8 mouse cellular contexts compared by ENCODE assay signal in genomic region chr4:84674318-84675170, GRCm38 (mm10). TPM values are rescaled to one million over a fixed set of nuclear protein-coding genes. Genes with fewer than 3 reads are reported as not detected.
DNase-seq lines count a peak whose midpoint lies in the region; ATAC-seq and TF ChIP-seq lines count a peak whose summit lies in the region.

No protein-coding gene starts in this region.

- WGBS in cerebellum, adult 2 months, result under 1% methylated on average over 100 of the region's 104 CpGs
- WGBS in forebrain, embryonic 14.5 days, result under 1% methylated on average over 63 of the region's 104 CpGs
- WGBS in hindbrain, embryonic 12.5 days, result under 1% methylated on average over 83 of the region's 104 CpGs
- WGBS in limb, embryonic 15.5 days, result under 1% methylated on average over 100 of the region's 104 CpGs

- no peak overlapping the region for H3K27ac ChIP-seq in cerebellum, adult 2 months (ENCODE audit: insufficient read depth, low read length)
- no peak overlapping the region for H3K27ac ChIP-seq in forebrain, embryonic 14.5 days (ENCODE audit: low read depth, low read length)
- peak overlapping the region; percentile 70 for H3K27ac ChIP-seq in hindbrain, embryonic 12.5 days
- peak overlapping the region; percentile 95 for H3K27ac ChIP-seq in limb, embryonic 15.5 days

- peaks cover 46% of the 10 kb centered on the region for H3K79me2 ChIP-seq in myocyte (ENCODE audit: control insufficient read depth, insufficient read depth)

- TF ChIP-seq CTCF in cerebellum, adult 2 months (IDR thresholded peaks at IDR 0.05; ENCODE audit: borderline replicate concordance, insufficient read depth, low read depth, low read length), result no peak

- H3K9me3 ChIP-seq in forebrain, embryonic 14.5 days (replicated peaks; ENCODE audit: control insufficient read depth, low read length), result no peaks in the 10 kb centered on the region
- H3K9me3 ChIP-seq in hindbrain, embryonic 12.5 days (replicated peaks), result no peaks in the 10 kb centered on the region
- H3K9me3 ChIP-seq in limb, embryonic 15.5 days, result no peaks in the 10 kb centered on the region

- H3K4me3 ChIP-seq in cerebellum, adult 2 months (replicated peaks; ENCODE audit: insufficient read depth, low read depth, low read length), result peak overlapping the region; percentile 52
- H3K4me3 ChIP-seq in forebrain, embryonic 14.5 days (ENCODE audit: low read depth, low read length), result peak overlapping the region; percentile 61
- peak overlapping the region; percentile 65 for H3K4me3 ChIP-seq in hindbrain, embryonic 12.5 days
- peak overlapping the region; percentile 76 for H3K4me3 ChIP-seq in limb, embryonic 15.5 days
- H3K4me3 ChIP-seq in myocyte, result peak overlapping the region; percentile 52

- H3ac ChIP-seq in myocyte (ENCODE audit: control insufficient read depth, insufficient read length), result peak overlapping the region; percentile 46

- TF ChIP-seq POLR2A in cerebellum, adult 2 months (IDR thresholded peaks at IDR 0.05; ENCODE audit: borderline replicate concordance, insufficient read depth, low read length), result no peak
- peak; percentile 63 for TF ChIP-seq POLR2A in myocyte (IDR thresholded peaks at IDR 0.05; ENCODE audit: insufficient read length, low read depth)

- DNase-seq in cerebellum, adult 2 months, result peak; percentile 8 to 16
- DNase-seq in cerebellum, adult 9-11 months, result no peak
- peak; percentile 80 for DNase-seq in ZHBTc4 (ENCODE audit: low read depth, low spot score)
- peak; percentile 63 for DNase-seq in forebrain, embryonic 14.5 days (ENCODE audit: low spot score)
- no peak for DNase-seq in spleen, postnatal 36 days (ENCODE audit: low spot score in 2 of 2)

- H3K4me1 ChIP-seq in cerebellum, adult 2 months (ENCODE audit: control insufficient read depth, insufficient read depth, low read length), result no peaks in the 10 kb centered on the region
- peaks cover 9% of the 10 kb centered on the region; the same call in 1 of the 2 replicates for H3K4me1 ChIP-seq in forebrain, embryonic 14.5 days (ENCODE audit: control insufficient read depth, insufficient read depth, low read length)
- peaks cover 19% of the 10 kb centered on the region for H3K4me1 ChIP-seq in hindbrain, embryonic 12.5 days
- H3K4me1 ChIP-seq in limb, embryonic 15.5 days, result peaks cover 12% of the 10 kb centered on the region; the same call in 1 of the 2 replicates

- H3K4me2 ChIP-seq in forebrain, embryonic 14.5 days (ENCODE audit: low read length), result peak overlapping the region; percentile 99
- H3K4me2 ChIP-seq in hindbrain, embryonic 12.5 days (replicated peaks), result peak overlapping the region; percentile 96
- H3K4me2 ChIP-seq in limb, embryonic 15.5 days, result peak overlapping the region; percentile 83
- H3K4me2 ChIP-seq in myocyte (ENCODE audit: low read depth), result peak overlapping the region; percentile 73

- H3K9ac ChIP-seq in forebrain, embryonic 14.5 days (ENCODE audit: low read length), result peak overlapping the region; percentile 55
- H3K9ac ChIP-seq in hindbrain, embryonic 12.5 days, result peak overlapping the region; percentile 60
- H3K9ac ChIP-seq in limb, embryonic 15.5 days, result peak overlapping the region; percentile 82

- H3K27me3 ChIP-seq in cerebellum, adult 2 months (ENCODE audit: control insufficient read depth, insufficient read depth, low read length), result peaks cover 9% of the 10 kb centered on the region; the same call in 1 of the 2 replicates
- H3K27me3 ChIP-seq in forebrain, embryonic 14.5 days (replicated peaks; ENCODE audit: control insufficient read depth, insufficient read depth, low read length), result peaks cover 58% of the 10 kb centered on the region
- H3K27me3 ChIP-seq in hindbrain, embryonic 12.5 days, result peaks cover 70% of the 10 kb centered on the region
- H3K27me3 ChIP-seq in limb, embryonic 15.5 days, result no peaks in the 10 kb centered on the region
- no peaks in the 10 kb centered on the region for H3K27me3 ChIP-seq in myocyte (ENCODE audit: control insufficient read depth, insufficient read depth, insufficient read length)

- ATAC-seq in forebrain, embryonic 14.5 days, result peak; percentile 78
- peak; percentile 85 for ATAC-seq in hindbrain, embryonic 12.5 days (ENCODE audit: low FRiP score)
- peak; percentile 78 for ATAC-seq in limb, embryonic 15.5 days (ENCODE audit: insufficient number of reproducible peaks, low FRiP score, low TSS enrichment, low read depth)

- no peaks in the 10 kb centered on the region for H3K36me3 ChIP-seq in forebrain, embryonic 14.5 days (ENCODE audit: control insufficient read depth, insufficient read depth, low read length)
- H3K36me3 ChIP-seq in hindbrain, embryonic 12.5 days, result no peaks in the 10 kb centered on the region
- H3K36me3 ChIP-seq in limb, embryonic 15.5 days, result no peaks in the 10 kb centered on the region
- no peaks in the 10 kb centered on the region for H3K36me3 ChIP-seq in myocyte (ENCODE audit: control insufficient read depth, insufficient read depth)

TF ChIP-seq in myocyte, 11 proteins besides CTCF, POLR2A, EP300 and RAD21:
- TF ChIP-seq TCF12 (IDR thresholded peaks at IDR 0.05; ENCODE audit: insufficient read depth, poor library complexity, severe bottlenecking), result no peak
- no peak for TF ChIP-seq MAX (IDR thresholded peaks at IDR 0.05; ENCODE audit: low read depth)
- no peak for TF ChIP-seq MYOG (IDR thresholded peaks at IDR 0.05; ENCODE audit: control insufficient read depth in 1 of 3, insufficient read depth in 1 of 3, insufficient read length in 2 of 3, low read depth in 2 of 3)
- TF ChIP-seq POLR2AphosphoS2 (IDR thresholded peaks at IDR 0.05; ENCODE audit: insufficient read length, low read depth), result peak; percentile 44
- no peak for TF ChIP-seq SRF (IDR thresholded peaks at IDR 0.05; ENCODE audit: control insufficient read depth, insufficient read length, low read depth)

RNA-seq across cellular contexts. Expression of gene Bnc2, which starts 0.5 kb away (rescaled TPM):
- 0.71 and 0.82 TPM in 2 replicates for polyA plus RNA-seq in cerebellum, adult 2 months (2012; rRNA removed)
- 1.9 and 2.0 TPM in 2 replicates for polyA plus RNA-seq in forebrain, embryonic 14.5 days (2014; fragmentation: Nextera tagmentation; extraction: Ambion mirVana)
- polyA plus RNA-seq in hindbrain, embryonic 12.5 days (2016; fragmentation: Nextera tagmentation; extraction: Ambion mirVana), result 19.2 and 27.1 TPM in 2 replicates
- 23.6 and 24.1 TPM in 2 replicates for polyA plus RNA-seq in limb, embryonic 15.5 days (2015; fragmentation: Nextera tagmentation; extraction: Ambion mirVana)
- 6.4 TPM for polyA plus RNA-seq in myocyte (2012; fragmentation: generic; extraction: Trizol)

Comparison
In these comparisons a context has a peak if more than half of its experiments do, and no peak if none do; other contexts are left out.
1. DNase-seq: peak in cerebellum, adult 2 months (2 of 2), ZHBTc4 (single experiment) and forebrain, embryonic 14.5 days (single experiment); none in cerebellum, adult 9-11 months (single experiment) and spleen, postnatal 36 days (0 of 2).
2. H3K27ac ChIP-seq: peak in hindbrain, embryonic 12.5 days (single experiment) and limb, embryonic 15.5 days (single experiment); none in cerebellum, adult 2 months (single experiment) and forebrain, embryonic 14.5 days (single experiment).
3. Peak in every context shown above with its lines, with median percentiles within 50 percentile points of each other: H3K4me3 ChIP-seq, ATAC-seq, H3K4me2 ChIP-seq and H3K9ac ChIP-seq.